Mouse (Mus musculus): ENCODE results near the gene Cldn10. TPM values are rescaled to one million over a fixed set of nuclear protein-coding genes. Genes with fewer than 3 reads are reported as not detected.

Cldn10 gene
- polyA plus RNA-seq, 1 experiment from 2014 or later, result 0.99 TPM

DNA sequence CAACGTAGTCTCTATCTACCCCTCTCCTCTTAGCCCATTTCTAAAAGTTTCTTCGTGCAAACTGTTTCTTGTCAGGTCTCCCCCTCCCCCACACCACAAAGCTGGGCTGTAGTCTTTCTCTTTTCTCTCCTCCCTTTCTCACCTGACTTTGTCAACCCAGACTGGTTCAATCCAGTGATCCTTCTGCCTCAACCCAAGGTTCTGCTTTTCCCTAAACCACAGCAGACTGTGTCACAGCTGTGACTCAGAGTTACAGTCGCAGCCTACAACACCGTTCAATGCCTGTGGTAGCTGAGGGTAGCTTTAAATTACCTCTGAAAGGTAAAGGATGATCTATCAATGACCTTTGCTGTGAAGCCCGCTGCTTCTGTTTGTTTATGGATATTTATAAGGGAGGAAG, 21.3 kb upstream of the Cldn10 start:
- Histone ChIP-seq H3K9me3 (replicated peaks) (no peaks in the 10 kb centered on the region), H3K27me3 (ENCODE audit: low read depth, poor library complexity, severe bottlenecking) (peaks cover 14% of the 10 kb centered on the region), H3K4me1 (no peaks in the 10 kb centered on the region), H3K27ac (replicated peaks) (no peak overlapping the region), H3K4me3 (no peak overlapping the region), H3K36me3 (no peaks in the 10 kb centered on the region)
- no peak for DNase-seq (ENCODE audit: low spot score)
- whole genome bisulfite sequencing, result 81% methylated on average over 5 of the region's 5 CpGs

DNA sequence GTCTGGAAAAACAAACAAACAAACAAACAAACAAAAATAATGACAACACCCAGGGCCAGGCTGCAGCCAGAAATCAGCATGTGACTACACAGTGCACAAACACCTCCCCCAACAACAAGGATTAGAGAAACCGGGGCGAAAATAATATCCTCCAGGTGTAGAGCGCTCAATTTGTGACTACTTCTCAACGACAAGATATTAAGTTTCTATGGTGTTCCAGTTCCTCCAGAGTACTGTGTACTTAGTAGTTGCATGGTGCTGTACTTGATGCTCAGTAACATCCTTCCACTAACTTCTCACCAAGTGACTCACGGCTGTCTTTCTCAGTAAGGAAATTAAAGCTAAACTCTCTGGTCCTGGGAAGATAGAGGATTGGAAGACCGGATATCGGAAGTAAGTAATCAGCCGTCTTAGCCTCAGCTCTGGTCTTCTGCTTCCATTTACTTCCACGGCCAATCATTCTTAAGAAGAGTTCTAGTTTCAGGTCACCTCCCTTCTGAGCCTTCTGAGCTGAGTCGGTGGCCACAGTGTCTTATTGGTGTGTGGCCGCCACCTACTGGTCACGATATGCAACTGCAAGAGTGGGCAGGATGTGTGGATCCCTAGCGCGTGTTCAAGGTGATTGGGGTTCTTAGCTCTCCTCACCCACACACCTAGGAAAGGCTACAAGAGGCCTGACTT, 19.9 kb upstream of the Cldn10 start:
- peaks cover 14% of the 10 kb centered on the region for H3K27me3 ChIP-seq (ENCODE audit: low read depth, poor library complexity, severe bottlenecking)
- H3K9me3 ChIP-seq (replicated peaks), result no peaks in the 10 kb centered on the region
- H3K4me1 ChIP-seq, result no peaks in the 10 kb centered on the region
- 40% methylated on average over 14 of the region's 14 CpGs for WGBS
- H3K36me3 ChIP-seq, result no peaks in the 10 kb centered on the region
- peak; percentile 76 for DNase-seq (ENCODE audit: low spot score)
- no peak overlapping the region for H3K27ac ChIP-seq (replicated peaks)
- no peak overlapping the region for H3K4me3 ChIP-seq

DNA sequence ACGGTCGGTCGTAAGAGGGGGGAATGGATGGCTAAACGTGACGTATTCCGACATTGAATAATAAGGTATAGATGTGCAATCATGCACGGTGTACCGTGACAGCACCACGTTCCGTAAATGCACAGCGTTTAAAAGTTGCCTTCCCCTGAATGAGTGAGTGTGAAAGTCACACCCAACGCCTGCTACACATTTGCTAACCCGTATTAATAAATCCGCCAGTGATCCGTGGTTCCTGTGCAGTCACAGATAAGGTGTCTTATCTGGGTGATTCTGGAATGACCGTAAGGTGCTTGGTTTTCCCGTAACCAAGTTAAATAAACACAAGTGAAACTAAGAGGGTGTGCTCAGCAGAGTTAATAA, 19.4 kb upstream of the Cldn10 start:
- no peaks in the 10 kb centered on the region for H3K4me1 ChIP-seq
- no peaks in the 10 kb centered on the region for H3K36me3 ChIP-seq
- H3K9me3 ChIP-seq (replicated peaks), result no peaks in the 10 kb centered on the region
- no peak overlapping the region for H3K4me3 ChIP-seq
- no peak for DNase-seq (ENCODE audit: low spot score)
- H3K27ac ChIP-seq (replicated peaks), result no peak overlapping the region
- 60% methylated on average over 17 of the region's 17 CpGs for WGBS
- H3K27me3 ChIP-seq (ENCODE audit: low read depth, poor library complexity, severe bottlenecking), result peaks cover 14% of the 10 kb centered on the region

DNA sequence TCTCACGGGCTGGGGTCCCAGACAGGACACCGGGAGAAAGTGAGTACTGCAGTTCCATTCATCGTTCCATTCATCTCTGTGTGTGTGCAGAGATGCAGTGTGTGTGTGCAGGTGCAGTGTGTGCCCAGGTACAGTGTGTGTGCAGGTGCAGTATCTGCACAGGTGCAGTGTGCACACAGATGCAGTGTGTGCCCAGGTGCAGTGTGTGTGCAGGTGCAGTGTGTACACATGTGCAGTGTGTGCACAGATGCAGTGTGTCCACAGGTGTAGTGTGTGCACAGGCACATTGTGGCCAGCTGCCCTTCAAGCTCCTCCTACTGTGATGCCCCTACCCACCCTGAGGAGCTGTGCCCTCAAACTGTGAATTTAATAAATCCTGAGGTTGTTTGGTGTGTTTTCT, 14.0 kb upstream of the Cldn10 start:
- H3K27me3 ChIP-seq (ENCODE audit: low read depth, poor library complexity, severe bottlenecking), result peaks cover 10% of the 10 kb centered on the region
- H3K4me1 ChIP-seq, result no peaks in the 10 kb centered on the region
- no peak for DNase-seq (ENCODE audit: low spot score)
- 93% methylated on average over 3 of the region's 3 CpGs for WGBS
- H3K4me3 ChIP-seq, result no peak overlapping the region
- no peaks in the 10 kb centered on the region for H3K9me3 ChIP-seq (replicated peaks)
- H3K36me3 ChIP-seq, result no peaks in the 10 kb centered on the region
- no peak overlapping the region for H3K27ac ChIP-seq (replicated peaks)

DNA sequence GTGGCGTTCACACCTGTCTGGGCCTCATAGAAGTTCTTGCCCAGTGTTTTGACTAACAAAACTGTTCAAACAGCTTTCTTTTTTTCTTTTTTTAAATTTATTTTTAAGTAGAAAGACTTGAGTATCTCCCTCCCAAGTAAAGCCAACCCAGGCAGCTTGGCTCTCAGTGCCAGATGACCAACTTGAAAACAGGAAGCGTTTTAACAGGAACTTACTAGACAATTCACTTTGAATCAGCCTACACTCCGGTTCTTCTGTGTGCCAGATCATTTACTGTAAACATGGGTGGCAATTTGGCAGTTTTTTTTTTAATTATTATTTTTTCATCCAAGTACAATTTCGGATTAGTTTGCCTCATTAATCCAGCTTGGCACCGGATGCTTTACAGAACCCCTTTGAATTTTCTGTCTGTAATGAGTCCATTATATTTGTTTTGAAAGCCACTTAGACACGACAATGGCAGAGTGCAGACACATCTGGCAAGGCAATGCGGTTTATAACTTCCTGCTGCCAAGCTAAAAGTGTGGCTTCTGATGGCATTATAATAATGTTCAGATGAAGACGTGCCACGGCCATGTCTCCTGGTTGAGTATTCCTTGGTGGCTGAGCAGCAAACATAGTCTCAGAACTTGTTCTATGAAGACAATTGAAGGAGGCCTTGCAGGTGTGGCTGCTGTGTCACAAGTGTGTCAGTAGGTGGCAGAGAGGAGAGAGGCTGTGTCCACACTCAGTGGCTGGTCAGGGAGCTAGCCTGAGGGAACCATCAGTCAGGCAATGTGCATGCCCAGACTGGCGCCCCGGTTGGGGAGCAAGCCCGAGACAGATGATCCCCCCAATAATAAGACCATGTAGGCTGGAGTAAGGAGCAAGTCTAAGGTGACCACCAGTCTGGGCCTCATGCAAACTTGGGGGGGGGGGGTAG, 12.9 kb upstream of the Cldn10 start:
- H3K36me3 ChIP-seq, result no peaks in the 10 kb centered on the region
- WGBS, result 90% methylated on average over 12 of the region's 12 CpGs
- no peak overlapping the region for H3K4me3 ChIP-seq
- DNase-seq (ENCODE audit: low spot score), result no peak
- no peaks in the 10 kb centered on the region for H3K27me3 ChIP-seq (ENCODE audit: low read depth, poor library complexity, severe bottlenecking)
- H3K9me3 ChIP-seq (replicated peaks), result no peaks in the 10 kb centered on the region
- H3K27ac ChIP-seq (replicated peaks), result no peak overlapping the region
- H3K4me1 ChIP-seq, result no peaks in the 10 kb centered on the region

DNA sequence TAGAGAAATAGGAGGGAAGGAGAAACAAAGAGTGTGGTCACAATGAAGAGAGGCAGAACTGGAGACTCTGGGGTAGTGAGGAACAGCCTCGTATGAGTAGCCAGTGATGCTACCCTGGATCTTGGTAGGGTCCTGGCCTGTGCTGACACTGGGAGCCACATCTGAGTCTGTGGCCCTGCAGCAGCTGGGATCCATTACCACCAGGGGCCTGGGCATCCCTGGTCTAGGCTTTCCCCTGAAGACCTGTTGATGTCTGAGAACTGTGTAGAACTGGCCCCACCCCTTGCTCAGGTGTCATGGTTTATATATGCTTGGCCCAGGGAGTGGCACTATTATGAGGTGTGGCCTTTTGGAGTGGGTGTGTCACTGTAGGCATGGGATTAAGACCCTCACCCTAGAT, 12.2 kb upstream of the Cldn10 start:
- Histone ChIP-seq H3K4me3 (no peak overlapping the region), H3K4me1 (no peaks in the 10 kb centered on the region), H3K27me3 (ENCODE audit: low read depth, poor library complexity, severe bottlenecking) (no peaks in the 10 kb centered on the region), H3K36me3 (no peaks in the 10 kb centered on the region), H3K27ac (replicated peaks) (no peak overlapping the region), H3K9me3 (replicated peaks) (no peaks in the 10 kb centered on the region)
- WGBS, result 94% methylated on average over 1 of the region's 1 CpGs
- no peak for DNase-seq (ENCODE audit: low spot score)

DNA sequence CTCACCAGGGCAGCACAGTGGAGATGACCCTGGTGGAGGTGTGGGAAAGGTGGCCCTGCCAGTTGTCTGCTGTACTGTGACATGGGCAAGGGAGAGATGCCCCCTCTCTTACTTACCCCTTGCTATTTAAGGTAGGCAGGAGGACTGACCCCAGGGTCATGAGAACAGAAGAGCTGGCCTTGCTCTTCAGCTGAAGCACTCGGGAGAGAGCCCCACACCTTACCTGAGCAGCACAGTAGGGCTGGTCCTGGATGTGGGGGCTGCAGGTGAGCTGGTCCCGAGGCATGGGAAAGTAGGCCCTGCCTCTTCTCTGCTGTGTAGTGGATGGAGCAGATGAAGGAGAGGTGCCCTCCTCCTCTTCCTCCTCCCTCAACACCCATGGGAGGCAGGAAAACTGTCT, 11.3 kb upstream of the Cldn10 start:
- no peak for DNase-seq (ENCODE audit: low spot score)
- Histone ChIP-seq H3K27ac (replicated peaks) (no peak overlapping the region), H3K4me1 (no peaks in the 10 kb centered on the region), H3K9me3 (replicated peaks) (no peaks in the 10 kb centered on the region), H3K4me3 (no peak overlapping the region), H3K27me3 (ENCODE audit: low read depth, poor library complexity, severe bottlenecking) (no peaks in the 10 kb centered on the region), H3K36me3 (no peaks in the 10 kb centered on the region)
- WGBS, result 90% methylated on average over 2 of the region's 2 CpGs

DNA sequence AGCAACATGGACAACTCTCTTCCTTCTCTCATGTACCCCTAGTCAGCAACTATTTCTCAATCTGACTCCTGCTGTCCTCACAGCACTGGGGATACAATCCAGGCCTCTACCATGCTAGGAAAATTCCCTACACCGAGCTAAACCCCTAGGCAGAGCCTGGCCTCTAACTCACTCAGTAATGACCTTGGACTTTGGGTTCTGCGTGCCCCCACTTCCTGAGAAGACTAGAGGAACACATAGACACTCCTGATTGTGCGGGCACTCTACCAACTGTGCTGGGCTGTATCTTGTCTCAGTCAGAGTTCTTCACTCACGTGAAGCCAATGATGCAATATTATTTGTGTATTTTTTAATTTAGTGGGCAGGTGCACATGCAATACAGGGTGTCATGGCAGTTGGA, 10.2 kb upstream of the Cldn10 start:
- Histone ChIP-seq H3K9me3 (replicated peaks) (no peaks in the 10 kb centered on the region), H3K4me3 (no peak overlapping the region), H3K27me3 (ENCODE audit: low read depth, poor library complexity, severe bottlenecking) (no peaks in the 10 kb centered on the region), H3K27ac (replicated peaks) (no peak overlapping the region), H3K4me1 (no peaks in the 10 kb centered on the region), H3K36me3 (no peaks in the 10 kb centered on the region)
- 92% methylated on average over 4 of the region's 4 CpGs for WGBS
- DNase-seq (ENCODE audit: low spot score), result no peak

DNA sequence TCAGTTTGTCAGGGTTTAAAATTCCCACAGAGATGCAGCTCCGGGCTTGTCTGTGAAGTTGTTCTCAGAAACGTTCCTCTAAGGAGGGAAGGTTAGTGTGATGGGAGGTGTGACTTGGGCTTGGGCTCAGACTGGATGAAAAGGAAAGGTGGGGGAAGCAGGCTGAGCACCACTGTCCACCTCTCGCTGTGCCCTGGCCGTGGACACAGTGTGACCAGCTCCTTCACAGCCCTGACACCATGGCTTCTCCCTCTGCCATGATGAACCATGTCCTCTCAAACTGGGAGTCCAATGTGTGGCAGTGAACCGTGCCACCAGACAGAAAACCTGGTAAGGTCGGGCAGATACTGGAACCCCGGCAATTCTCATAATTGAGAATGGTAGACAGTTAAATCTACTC, 6.1 kb upstream of the Cldn10 start:
- no peaks in the 10 kb centered on the region for H3K36me3 ChIP-seq
- H3K4me1 ChIP-seq, result peaks cover 10% of the 10 kb centered on the region
- no peaks in the 10 kb centered on the region for H3K27me3 ChIP-seq (ENCODE audit: low read depth, poor library complexity, severe bottlenecking)
- DNase-seq (ENCODE audit: low spot score), result no peak
- no peak overlapping the region for H3K27ac ChIP-seq (replicated peaks)
- no peaks in the 10 kb centered on the region for H3K9me3 ChIP-seq (replicated peaks)
- WGBS, result 85% methylated on average over 7 of the region's 7 CpGs
- no peak overlapping the region for H3K4me3 ChIP-seq

DNA sequence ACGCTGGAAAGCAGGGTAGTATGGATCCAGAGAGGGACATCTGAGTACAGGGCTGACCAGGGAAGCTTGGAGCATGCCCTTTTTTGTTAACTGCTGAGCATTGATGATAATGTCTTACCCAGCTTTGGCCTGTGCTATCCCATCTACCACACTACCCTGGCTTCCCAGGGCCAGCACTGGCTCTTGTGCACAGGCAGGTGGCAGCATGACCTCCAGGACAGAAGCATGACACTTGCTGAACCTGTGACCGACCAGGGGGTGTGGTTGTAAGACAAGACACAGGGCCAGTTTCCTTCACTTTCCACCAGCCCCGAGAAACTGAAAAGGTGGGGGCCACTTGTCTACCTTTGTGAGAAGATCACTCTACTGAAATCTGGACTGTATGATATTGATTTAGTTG, 5.5 kb upstream of the Cldn10 start:
- Histone ChIP-seq H3K4me1 (peaks cover 10% of the 10 kb centered on the region), H3K27ac (replicated peaks) (no peak overlapping the region), H3K4me3 (no peak overlapping the region), H3K9me3 (replicated peaks) (no peaks in the 10 kb centered on the region), H3K36me3 (no peaks in the 10 kb centered on the region), H3K27me3 (ENCODE audit: low read depth, poor library complexity, severe bottlenecking) (no peaks in the 10 kb centered on the region)
- no peak for DNase-seq (ENCODE audit: low spot score)
- WGBS, result 64% methylated on average over 3 of the region's 3 CpGs

DNA sequence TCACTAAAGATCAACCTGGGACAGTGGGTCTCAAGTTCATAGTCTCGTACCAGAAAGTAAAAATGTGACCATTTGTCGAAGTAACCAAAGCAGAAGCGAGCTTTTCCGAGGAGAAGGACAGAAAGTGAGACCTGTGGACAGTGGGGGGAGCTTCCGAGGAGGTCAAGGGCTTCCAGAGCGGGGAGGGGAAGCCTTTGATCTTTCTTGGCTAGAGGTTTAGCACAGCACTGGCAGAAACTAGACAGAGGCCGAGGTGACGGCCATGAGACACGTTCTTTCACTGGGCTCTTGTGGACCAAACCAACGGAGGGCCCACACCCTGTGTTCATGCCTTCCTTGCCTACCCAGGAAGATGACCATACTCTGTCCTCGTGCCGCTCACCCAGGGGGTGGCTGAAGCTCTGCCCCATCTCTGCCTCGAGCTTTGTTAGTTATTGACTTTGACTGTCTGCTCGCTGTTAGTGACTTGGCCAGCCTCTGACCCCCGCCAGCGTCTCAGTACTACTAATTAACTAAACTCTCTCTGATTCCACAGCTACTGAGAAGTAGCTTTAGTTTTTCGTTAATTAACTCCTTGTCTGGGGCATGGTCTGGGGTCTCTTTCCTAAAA, 4.3 kb upstream of the Cldn10 start:
- H3K36me3 ChIP-seq, result no peaks in the 10 kb centered on the region
- H3K27ac ChIP-seq (replicated peaks), result no peak overlapping the region
- no peak overlapping the region for H3K4me3 ChIP-seq
- no peaks in the 10 kb centered on the region for H3K9me3 ChIP-seq (replicated peaks)
- peaks cover 10% of the 10 kb centered on the region for H3K4me1 ChIP-seq
- 73% methylated on average over 17 of the region's 17 CpGs for WGBS
- no peaks in the 10 kb centered on the region for H3K27me3 ChIP-seq (ENCODE audit: low read depth, poor library complexity, severe bottlenecking)
- DNase-seq (ENCODE audit: low spot score), result no peak

DNA sequence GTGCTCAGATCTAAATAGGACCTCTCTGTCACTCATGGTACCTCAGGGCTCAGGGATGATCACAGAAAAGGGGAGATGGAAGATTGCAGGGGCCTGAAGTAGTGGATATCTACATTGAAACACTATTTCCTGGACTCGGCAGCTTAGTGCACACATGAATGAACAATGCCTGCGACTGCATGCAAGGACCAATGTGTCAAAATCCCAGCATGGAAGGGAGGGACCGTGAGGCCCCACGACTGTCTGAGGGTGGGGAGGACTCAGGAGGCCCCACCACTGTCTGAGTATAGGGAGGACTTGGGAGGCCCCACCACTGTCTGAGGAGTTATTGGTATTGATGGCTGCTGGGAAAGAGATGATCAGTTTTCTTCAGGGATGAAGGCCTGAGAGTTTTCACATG, 2.5 kb downstream of the Cldn10 start:
- 85% methylated on average over 4 of the region's 4 CpGs for WGBS
- Histone ChIP-seq H3K4me1 (no peaks in the 10 kb centered on the region), H3K9me3 (replicated peaks) (no peaks in the 10 kb centered on the region), H3K27ac (replicated peaks) (no peak overlapping the region), H3K4me3 (no peak overlapping the region), H3K27me3 (ENCODE audit: low read depth, poor library complexity, severe bottlenecking) (no peaks in the 10 kb centered on the region), H3K36me3 (no peaks in the 10 kb centered on the region)
- DNase-seq (ENCODE audit: low spot score), result no peak

DNA sequence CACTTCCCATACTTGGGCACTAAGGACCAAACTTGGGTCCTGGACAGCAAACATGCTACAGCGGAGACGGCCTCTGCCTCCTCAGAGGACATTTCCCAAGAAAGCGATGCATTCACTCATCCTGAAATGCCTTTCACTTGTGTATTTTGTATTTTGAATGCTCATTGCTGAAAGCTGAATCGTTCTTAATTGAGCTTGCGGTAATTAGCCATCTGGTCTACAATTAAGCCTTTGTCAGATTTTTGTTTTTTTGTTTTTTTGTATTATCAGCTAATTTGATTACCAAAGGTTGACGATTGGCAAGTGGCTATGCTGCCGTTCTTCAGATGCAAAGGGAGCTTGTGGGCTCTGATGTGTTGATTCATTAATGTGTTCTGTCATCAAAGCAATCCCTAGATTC, 5.2 kb downstream of the Cldn10 start:
- 92% methylated on average over 7 of the region's 7 CpGs for WGBS
- Histone ChIP-seq H3K36me3 (no peaks in the 10 kb centered on the region), H3K27ac (replicated peaks) (no peak overlapping the region), H3K9me3 (replicated peaks) (no peaks in the 10 kb centered on the region), H3K4me1 (no peaks in the 10 kb centered on the region), H3K4me3 (no peak overlapping the region), H3K27me3 (ENCODE audit: low read depth, poor library complexity, severe bottlenecking) (no peaks in the 10 kb centered on the region)
- DNase-seq (ENCODE audit: low spot score), result no peak

Data from midbrain, embryonic 10.5 days (tissue).